Mouse (Mus musculus) G1E-ER4 (cell line): ENCODE measurements around the gene Fam89a. TPM values are rescaled to one million over a fixed set of nuclear protein-coding genes. Genes with fewer than 3 reads are reported as not detected.

Experiments used
- GATA1 ChIP-seq: IDR thresholded peaks from one replicate; pipeline ENCODE4 v1.8.0; 2012; ENCODE audit warnings: low read length, inconsistent platforms
- polyA plus RNA-seq: library from polyadenylated mRNA; stranded (reverse); fragments of >175 nt; gene quantifications from 2 replicates; pipeline ENCODE4 v1.2.3, GENCODE M21; 2012

Fam89a gene
- polyA plus RNA-seq, 1 experiment = not detected

GRCm38 (mm10) chr8:124758544-124758943 is 6.9 kb upstream of the Fam89a start:
- TF ChIP-seq GATA1 = no peak

- no peak for TF ChIP-seq GATA1
These were observed 5.0 kb upstream of the Fam89a start for GRCm38 (mm10) chr8:124756601-124757000.

GRCm38 (mm10) chr8:124756153-124756552 is 4.5 kb upstream of the Fam89a start:
- no peak for TF ChIP-seq GATA1

GRCm38 (mm10) chr8:124755481-124755880 is 3.8 kb upstream of the Fam89a start:
- TF ChIP-seq GATA1 = no peak

- no peak for TF ChIP-seq GATA1
These were observed 3.2 kb upstream of the Fam89a start for GRCm38 (mm10) chr8:124754792-124755190.

- TF ChIP-seq GATA1 = no peak
These were observed 2.6 kb upstream of the Fam89a start for GRCm38 (mm10) chr8:124754101-124754791.

- no peak for TF ChIP-seq GATA1
These were observed 762 bp upstream of the Fam89a start for GRCm38 (mm10) chr8:124752325-124752862.

- TF ChIP-seq GATA1 = no peak
These were observed 441 bp downstream of the Fam89a start for GRCm38 (mm10) chr8:124751191-124751590.

- TF ChIP-seq GATA1 = no peak
These were observed 5.0 kb downstream of the Fam89a start for GRCm38 (mm10) chr8:124746661-124747060.

GRCm38 (mm10) chr8:124739268-124739667 is 12.4 kb downstream of the Fam89a start:
- no peak for TF ChIP-seq GATA1

GRCm38 (mm10) chr8:124735371-124735911 is 16.2 kb downstream of the Fam89a start:
- no peak for TF ChIP-seq GATA1

GRCm38 (mm10) chr8:124732828-124733227 is 18.8 kb downstream of the Fam89a start:
- no peak for TF ChIP-seq GATA1

GRCm38 (mm10) chr8:124724301-124724700 is 27.3 kb downstream of the Fam89a start:
- TF ChIP-seq GATA1 = no peak

- TF ChIP-seq GATA1 = no peak
These were observed 29.6 kb downstream of the Fam89a start, which contains the start of the genes Ttc13 and Arv1 for GRCm38 (mm10) chr8:124721862-124722515. Gene Ttc13 (minus strand): TSS chr8:124721983. Gene Arv1 (plus strand): TSS chr8:124722139.

- TF ChIP-seq GATA1 = no peak
These were observed 30.4 kb downstream of the Fam89a start for GRCm38 (mm10) chr8:124720938-124721861.
